Mouse (Mus musculus) heart, postnatal 0 days (tissue): ENCODE measurements around the gene Taf6l. TPM values are rescaled to one million over a fixed set of nuclear protein-coding genes. Genes with fewer than 3 reads are reported as not detected.

ENCODE experiments used
- ATAC-seq: fragments of 200-750 bp; cut with Nextera tagmentation; 2 replicates; pipeline ENCODE4 v1.8.0; 2017; ENCODE audit warnings: low read depth, moderate number of reproducible peaks, moderate library complexity; ENCODE audit not compliant: insufficient read depth
- DNase-seq: peaks from one replicate; pipeline ENCODE4 v3.0.0-alpha.2; 2016; ENCODE audit warnings: low spot score
- H3K27ac ChIP-seq: fragments of 300-500 bp; sonication (generic); 2 replicates; pipeline ENCODE4 v1.5.1; 2014; ENCODE audit warnings: low read depth, mild to moderate bottlenecking
- H3K27me3 ChIP-seq: fragments of 300-500 bp; sonication (generic); 2 replicates; pipeline ENCODE4 v1.6.1; 2014; ENCODE audit warnings: low read length, mixed read lengths; ENCODE audit not compliant: control insufficient read depth, insufficient read depth
- H3K36me3 ChIP-seq: fragments of 300-500 bp; sonication (generic); replicated peaks from 2 replicates; pipeline ENCODE4 v1.6.1; 2014; ENCODE audit warnings: low read length, mixed read lengths; ENCODE audit not compliant: control insufficient read depth, insufficient read depth
- H3K4me1 ChIP-seq: fragments of 300-500 bp; sonication (generic); 2 replicates; pipeline ENCODE4 v1.6.1; 2014; ENCODE audit warnings: antibody characterized with exemption; ENCODE audit not compliant: control insufficient read depth, insufficient read depth
- H3K4me2 ChIP-seq: fragments of 300-500 bp; sonication (generic); 2 replicates; pipeline ENCODE4 v1.6.1; 2014; ENCODE audit warnings: low read depth, mild to moderate bottlenecking, low read length, moderate library complexity
- H3K4me3 ChIP-seq: fragments of 300-500 bp; sonication (generic); 2 replicates; pipeline ENCODE4 v1.5.1; 2014; ENCODE audit warnings: low read depth, low read length
- H3K9ac ChIP-seq: fragments of 300-500 bp; sonication (generic); replicated peaks from 2 replicates; pipeline ENCODE4 v1.6.1; 2014; ENCODE audit warnings: low read depth, low read length, mixed read lengths
- H3K9me3 ChIP-seq: fragments of 300-500 bp; sonication (generic); replicated peaks from 2 replicates; pipeline ENCODE4 v1.6.1; 2016; ENCODE audit warnings: low read length; ENCODE audit not compliant: control insufficient read depth
- CTCF ChIP-seq: IDR thresholded peaks from 2 replicates; pipeline ENCODE4 v1.5.1; 2016; ENCODE audit warnings: antibody characterized with exemption, control low read depth, low read depth
- EP300 ChIP-seq: IDR thresholded peaks from 2 replicates; pipeline ENCODE4 v1.6.1; 2016; ENCODE audit warnings: antibody characterized with exemption, low read depth
- WGBS: fragments of 180-500 bp; shearing (Covaris S2); extraction: QIAGEN DNeasy Blood & Tissue Kit; methylation state at CpG from one replicate; pipeline ENCODE4 v1.1.7; 2014; 5-methylcytosine and 5-hydroxymethylcytosine counted together
- polyA plus RNA-seq: library from polyadenylated mRNA; unstranded; fragments of >200 nt; fragmentation: Nextera tagmentation; extraction: Ambion mirVana; gene quantifications from 2 replicates; pipeline ENCODE4 v1.2.1, GENCODE M21; 2015
- total RNA-seq: library from RNA; depleted of rRNA; stranded (reverse); fragments of >200 nt; gene quantifications from 2 replicates; pipeline ENCODE4 v1.2.3, GENCODE M21; 2014; ENCODE audit warnings: low replicate concordance

Gene Taf6l
- total and polyA plus RNA-seq, 2 experiments from 2014 or later, result 12.8 to 14.9 TPM

DNA sequence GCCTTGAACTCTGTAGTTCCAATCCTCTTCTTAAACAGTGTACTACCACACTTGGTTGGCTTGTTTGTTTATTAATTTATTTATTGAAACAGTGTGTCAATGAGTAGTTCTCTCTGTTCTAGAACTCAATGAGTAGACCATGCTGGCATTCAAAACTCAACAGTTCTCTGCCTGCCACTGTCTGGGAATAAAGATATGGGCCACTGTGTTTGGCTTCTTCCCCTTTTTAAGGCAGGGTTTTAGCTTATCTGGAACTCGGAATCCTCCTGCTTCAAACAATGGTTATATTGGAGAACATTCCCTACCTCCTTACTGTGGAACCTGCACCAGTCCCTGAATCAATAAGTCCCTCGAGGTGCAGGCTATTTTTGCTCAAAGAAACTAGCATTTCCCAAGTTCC lies 27.3 kb downstream of the Taf6l start:
- no peak for TF ChIP-seq CTCF
- no peak for TF ChIP-seq EP300
- Histone ChIP-seq H3K27ac (no peak overlapping the region), H3K9me3 (no peaks in the 10 kb centered on the region), H3K27me3 (no peaks in the 10 kb centered on the region), H3K4me3 (no peak overlapping the region), H3K4me1 (peaks cover 22% of the 10 kb centered on the region; the same call in 1 of the 2 replicates), H3K9ac (no peak overlapping the region), H3K4me2 (no peak overlapping the region), H3K36me3 (peaks cover 32% of the 10 kb centered on the region)
- 68% methylated on average over 2 of the region's 2 CpGs for WGBS
- no peak for DNase-seq
- no peak for ATAC-seq

DNA sequence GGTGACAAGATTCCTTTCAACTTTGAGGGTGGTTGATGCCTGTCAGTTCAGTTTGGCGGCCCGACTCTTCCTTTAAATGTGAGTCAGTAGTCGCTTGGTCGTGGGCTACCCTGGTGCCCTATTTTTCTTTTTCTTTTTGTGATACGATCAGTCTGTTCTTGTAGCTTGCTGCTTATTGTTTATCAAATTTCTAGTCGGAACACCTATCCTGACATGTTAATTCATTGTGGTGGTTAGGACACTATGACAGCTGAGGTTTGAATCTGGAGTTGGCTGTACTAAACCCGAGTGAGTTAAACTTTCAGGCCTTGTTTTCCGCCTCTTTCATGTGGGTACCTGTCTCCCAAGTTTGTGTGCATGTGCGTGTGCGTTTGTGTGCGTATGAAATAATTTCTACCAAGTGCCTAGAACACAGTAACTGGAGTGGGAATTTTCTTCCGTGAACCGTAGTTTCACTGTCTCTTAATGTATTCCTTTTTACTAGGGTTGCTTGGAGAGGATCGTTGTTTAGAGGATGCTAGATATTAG lies 28.7 kb downstream of the Taf6l start:
- 3% methylated on average over 14 of the region's 14 CpGs for WGBS
- Histone ChIP-seq H3K9me3 (no peaks in the 10 kb centered on the region), H3K4me3 (peak overlapping the region; percentile 83), H3K27me3 (no peaks in the 10 kb centered on the region), H3K4me2 (peak overlapping the region; percentile 72), H3K27ac (peak overlapping the region; percentile 86), H3K36me3 (peaks cover 28% of the 10 kb centered on the region), H3K9ac (peak overlapping the region; percentile 84), H3K4me1 (peaks cover 22% of the 10 kb centered on the region; the same call in 1 of the 2 replicates)
- TF ChIP-seq CTCF (no peak), EP300 (no peak)
- no peak for DNase-seq
- no peak for ATAC-seq

DNA sequence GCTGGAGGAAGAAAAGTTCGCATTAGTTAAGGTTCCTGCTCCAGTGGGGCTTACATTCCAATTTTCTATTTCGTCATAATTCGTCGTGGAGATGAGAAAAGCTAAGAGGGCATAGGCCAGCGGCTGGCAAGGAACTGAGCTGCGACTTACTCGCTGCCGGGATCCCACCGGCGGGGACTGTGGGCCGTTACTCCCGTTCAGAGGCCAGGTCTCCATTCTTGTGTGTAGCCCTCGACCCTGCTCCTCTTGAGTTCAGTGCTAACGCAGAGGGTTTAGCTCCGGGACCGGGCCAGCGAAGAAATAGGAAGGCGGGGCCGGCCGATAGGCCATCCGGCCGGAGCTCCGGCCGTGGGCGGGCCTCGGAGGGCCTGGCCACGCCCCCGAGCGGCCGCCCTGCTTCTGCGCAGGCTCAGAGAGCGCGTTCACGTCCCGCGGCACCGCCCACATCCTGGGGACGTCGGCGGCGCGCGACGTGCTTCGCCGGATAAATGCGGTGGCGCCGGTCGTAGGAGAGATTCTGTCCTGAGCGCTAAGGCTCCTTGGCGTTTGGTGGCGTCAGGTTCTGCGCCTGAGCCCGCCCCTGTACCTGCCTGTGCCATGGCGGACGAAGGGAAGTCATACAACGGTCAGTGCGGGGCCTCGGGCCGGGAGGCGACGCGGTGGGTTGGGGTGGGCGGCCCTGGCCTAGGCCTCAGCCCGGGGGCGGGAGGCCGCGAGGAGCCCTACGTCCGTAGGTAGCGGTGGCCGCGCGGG lies 29.4 kb downstream of the Taf6l start, which contains the start of gene Nxf1:
TSS of gene Nxf1 (plus strand) at position 439 of the 753 bp plus-strand sequence.
- Histone ChIP-seq H3K27ac (peak within 1 kb of the TSS; percentile 86), H3K9me3 (no peaks in the 10 kb centered on the region), H3K4me2 (peak within 1 kb of the TSS; percentile 72), H3K36me3 (peaks cover 29% of the 10 kb centered on the region), H3K27me3 (no peaks in the 10 kb centered on the region), H3K4me1 (peaks cover 22% of the 10 kb centered on the region; the same call in 1 of the 2 replicates), H3K4me3 (peak within 1 kb of the TSS; percentile 83), H3K9ac (peak within 1 kb of the TSS; percentile 84)
- ATAC-seq (peak; percentile 96), DNase-seq (peak; percentile 91)
- 0 out of 2 replicates have a peak, but pooled peaks have one; percentile 22 for TF ChIP-seq EP300
- TF ChIP-seq CTCF, result no peak
- WGBS, result under 1% methylated on average over 75 of the region's 75 CpGs

DNA sequence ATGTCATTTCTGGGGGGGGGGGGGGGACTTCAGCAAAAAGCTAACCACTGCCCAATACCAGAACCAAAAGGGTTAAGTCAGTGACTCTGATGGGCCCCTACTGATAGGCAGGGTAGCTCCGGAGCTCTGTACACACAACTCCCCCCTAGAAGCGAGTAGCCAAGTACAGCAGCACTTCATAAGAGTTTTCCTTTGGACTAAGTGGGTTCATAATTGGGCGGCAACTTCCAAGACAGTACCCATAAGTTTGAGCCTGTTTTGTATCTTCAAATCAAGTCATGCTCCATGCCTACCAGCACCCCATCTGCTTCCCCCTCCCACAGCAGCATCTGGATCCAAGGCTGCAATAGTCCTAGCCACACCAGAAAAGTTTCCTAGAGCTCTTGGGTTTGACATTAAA lies 30.6 kb downstream of the Taf6l start:
- DNase-seq (no peak), ATAC-seq (no peak)
- H3K27me3 ChIP-seq, result no peaks in the 10 kb centered on the region
- no peak overlapping the region for H3K4me3 ChIP-seq
- no peak overlapping the region for H3K9ac ChIP-seq
- WGBS, result 57% methylated on average over 3 of the region's 3 CpGs
- peaks cover 39% of the 10 kb centered on the region for H3K36me3 ChIP-seq
- peak overlapping the region; percentile 65; the same call in 1 of the 2 replicates for H3K4me2 ChIP-seq
- peaks cover 22% of the 10 kb centered on the region; the same call in 1 of the 2 replicates for H3K4me1 ChIP-seq
- no peak for TF ChIP-seq EP300
- peak overlapping the region; percentile 22; the same call in 1 of the 2 replicates for H3K27ac ChIP-seq
- no peaks in the 10 kb centered on the region for H3K9me3 ChIP-seq

DNA sequence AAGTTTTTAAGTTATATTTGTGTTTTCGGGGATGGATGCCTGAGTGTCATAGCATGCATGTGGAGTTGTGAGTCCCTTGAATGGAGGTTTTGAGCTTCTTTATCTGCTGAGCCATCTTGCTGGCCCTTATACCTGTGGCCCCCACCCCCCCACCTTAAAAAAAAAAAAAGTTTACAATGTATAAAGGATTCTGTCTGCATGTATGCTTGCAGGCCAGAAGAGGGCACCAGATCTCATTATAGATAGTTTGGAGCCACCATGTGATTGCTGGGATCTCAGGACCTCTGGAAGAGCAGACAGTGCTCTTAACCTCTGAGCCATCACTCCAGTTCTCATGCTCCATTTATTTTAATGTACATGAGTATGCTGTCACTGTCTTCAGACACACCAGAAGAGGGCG lies 38.8 kb downstream of the Taf6l start:
- H3K9me3 ChIP-seq, result no peaks in the 10 kb centered on the region
- no peak overlapping the region for H3K9ac ChIP-seq
- peaks cover 10% of the 10 kb centered on the region for H3K4me1 ChIP-seq
- H3K27ac ChIP-seq, result no peak overlapping the region
- no peaks in the 10 kb centered on the region for H3K27me3 ChIP-seq
- peaks cover 93% of the 10 kb centered on the region for H3K36me3 ChIP-seq
- WGBS, result 68% methylated on average over 2 of the region's 2 CpGs
- no peak overlapping the region for H3K4me3 ChIP-seq
- no peak for ATAC-seq
- no peak overlapping the region for H3K4me2 ChIP-seq
- no peak for TF ChIP-seq EP300
- TF ChIP-seq CTCF, result peak; percentile 43
- no peak for DNase-seq
